Mouse (Mus musculus) kidney, postnatal 10 days (tissue): ENCODE data around the gene Cap1.
"Not testable (repeated sequence)": the region's sequence is repeated elsewhere in the genome, so short reads cannot be mapped to it uniquely, and the experiment has no call there.

Experiments used
- DNase-seq: peaks from one replicate; pipeline ENCODE4 v3.0.0; 2021; ENCODE audit warnings: mixed read lengths

Cap1 gene

DNA sequence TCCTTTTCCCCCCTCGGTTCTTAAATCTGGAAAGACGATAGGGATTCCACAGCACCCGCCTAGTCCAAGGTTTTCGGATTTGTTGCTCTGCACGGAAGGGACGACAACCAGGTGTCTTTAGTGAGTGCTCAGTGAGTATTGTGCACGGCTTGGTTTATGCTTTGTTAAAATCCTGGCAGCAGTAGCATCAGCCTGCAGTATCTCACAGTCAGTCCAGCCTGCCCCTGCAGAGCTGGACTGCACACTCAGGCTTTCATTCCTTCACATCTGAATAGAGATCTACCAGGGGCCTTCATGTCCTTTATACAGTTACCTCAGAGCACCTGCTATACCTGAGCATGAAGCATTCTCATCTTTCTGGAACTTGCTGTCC lies 49.5 kb downstream of the Cap1 start:
- no peak for DNase-seq

DNA sequence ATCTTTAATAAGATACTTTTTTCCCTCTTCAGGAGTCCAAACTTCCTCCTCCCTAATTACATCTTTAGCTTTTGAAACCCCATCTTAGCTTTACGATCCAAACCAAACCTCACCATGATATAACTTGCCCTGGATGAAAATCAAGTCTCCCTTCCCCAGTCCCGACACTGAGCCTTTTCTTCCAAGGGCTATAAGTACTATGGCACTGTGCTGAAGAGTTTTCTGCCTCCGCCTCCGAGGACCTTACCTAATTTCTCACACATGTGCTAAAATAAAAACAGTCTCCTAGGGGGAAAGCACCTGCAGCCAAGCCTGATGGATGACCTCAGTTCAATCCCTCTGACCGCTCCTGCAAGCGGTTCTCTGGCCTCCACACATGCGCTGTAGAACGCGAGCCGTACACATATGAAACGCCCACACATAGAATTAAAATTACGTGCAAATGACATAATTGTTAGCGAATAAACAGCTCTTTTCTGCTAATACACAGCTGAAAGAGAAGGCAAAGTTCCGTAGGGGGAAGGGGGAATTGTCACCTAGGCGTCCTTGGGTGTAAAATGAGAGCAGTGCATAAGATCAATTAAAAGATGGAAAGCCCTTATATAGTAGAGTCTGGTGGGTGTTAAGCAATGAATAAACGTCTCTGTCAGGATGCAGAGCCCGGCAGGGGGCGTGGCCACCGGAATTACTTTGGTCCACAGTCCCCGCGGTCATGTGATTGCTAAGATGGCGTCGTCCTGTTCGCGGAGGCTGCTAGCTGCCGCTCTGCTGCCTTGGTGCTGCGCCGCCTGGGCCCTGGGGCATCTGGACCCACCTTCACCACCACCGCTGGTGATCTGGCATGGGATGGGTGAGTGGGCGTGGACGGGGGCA lies 50.1 kb downstream of the Cap1 start, which contains the start of gene Ppt1:
Gene Ppt1 (plus strand): TSS at position 713 of the 873 bp plus-strand sequence.
- DNase-seq: peak; percentile 94

- no peak for DNase-seq
These were observed 54.0 kb downstream of the Cap1 start for GRCm38 (mm10) chr4:122831888-122832287.

GRCm38 (mm10) chr4:122829339-122829738 lies 56.5 kb downstream of the Cap1 start:
- DNase-seq: no peak

DNA sequence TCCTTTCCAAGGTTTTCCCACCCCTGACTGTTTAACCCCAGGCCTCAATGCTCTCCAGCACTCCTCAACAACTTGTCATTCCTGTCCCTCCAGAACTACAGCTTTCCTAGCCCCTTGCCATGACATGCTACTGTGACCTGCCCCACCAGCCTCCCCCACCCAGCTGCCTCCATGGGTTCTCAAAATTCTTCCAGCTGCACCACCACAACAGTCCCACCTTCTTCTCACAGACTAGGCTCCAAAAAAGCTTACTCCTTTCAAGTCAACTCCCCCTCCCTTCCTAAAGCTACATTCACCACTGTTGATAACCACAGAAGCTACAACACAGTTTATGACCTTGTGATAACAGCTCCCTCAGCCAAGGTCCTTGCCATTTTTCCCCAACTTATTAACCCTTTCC lies 58.2 kb downstream of the Cap1 start:
- no peak for DNase-seq

- DNase-seq: not testable (repeated sequence)
These were observed 64.9 kb downstream of the Cap1 start for GRCm38 (mm10) chr4:122820941-122821340.

GRCm38 (mm10) chr4:122816202-122816601 lies 69.7 kb downstream of the Cap1 start:
- DNase-seq: no peak

GRCm38 (mm10) chr4:122811824-122812223 lies 74.0 kb downstream of the Cap1 start:
- no peak for DNase-seq

GRCm38 (mm10) chr4:122811180-122811579 lies 74.7 kb downstream of the Cap1 start:
- DNase-seq: no peak
